Mouse (Mus musculus) heart, postnatal 4 days (tissue): ENCODE data around the gene Coq3. TPM values are rescaled to one million over a fixed set of nuclear protein-coding genes. Genes with fewer than 3 reads are reported as not detected.

Experiments used
- DNase-seq: peaks from one replicate; pipeline ENCODE4 v3.0.0; 2021
- total RNA-seq, 2 experiments: library from RNA; stranded (reverse); gene quantifications; 2 replicates each; pipeline ENCODE4 v1.2.3; 2021

The Coq3 gene
- total RNA-seq, result 10 to 100 TPM; 24.7 to 25.4 TPM

DNA sequence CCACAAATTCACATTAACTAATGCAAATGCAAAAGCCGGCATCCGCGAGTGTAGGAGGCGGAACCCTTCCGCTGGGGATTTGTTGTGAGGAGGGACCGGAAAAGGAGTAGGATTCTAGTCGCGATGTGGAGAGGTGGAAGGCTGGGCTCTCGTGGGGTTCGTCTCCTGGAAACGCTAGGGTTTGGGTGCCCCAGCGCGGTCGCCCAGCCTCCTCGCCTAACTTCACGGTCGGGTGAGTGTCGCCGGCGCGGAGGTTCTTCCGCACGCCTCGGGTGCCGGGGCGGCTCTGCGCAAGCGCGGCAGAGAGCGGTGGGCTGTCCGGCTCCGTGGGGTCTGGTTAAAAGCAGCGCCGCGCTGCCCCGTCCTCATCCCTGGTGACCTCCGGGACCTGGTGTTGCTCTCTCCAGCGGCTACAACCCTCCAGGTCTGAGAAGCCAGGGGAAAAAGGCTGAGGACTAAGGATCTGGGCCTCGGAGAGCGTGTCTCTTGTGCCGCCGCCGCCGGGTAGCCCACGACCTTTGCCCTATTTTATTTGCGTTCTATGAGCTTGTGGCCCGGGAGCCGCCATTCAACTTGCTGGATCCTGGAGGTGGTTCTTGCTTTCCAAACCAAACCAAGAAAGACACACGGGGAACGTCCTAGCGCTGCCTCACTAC is at the start of gene Coq3:
Coq3 (plus strand) TSS at position 109 of the 656 bp plus-strand sequence.
- peak; percentile 79 for DNase-seq

GRCm38 (mm10) chr4:21832844-21833243 is 46.6 kb upstream of the Coq3 start:
- DNase-seq, result no peak

GRCm38 (mm10) chr4:21847481-21848286 is 31.8 kb upstream of the Coq3 start, which contains the start of gene Pnisr:
Gene Pnisr (plus strand): TSS chr4:21847583.
- DNase-seq, result peak; percentile 96

DNA sequence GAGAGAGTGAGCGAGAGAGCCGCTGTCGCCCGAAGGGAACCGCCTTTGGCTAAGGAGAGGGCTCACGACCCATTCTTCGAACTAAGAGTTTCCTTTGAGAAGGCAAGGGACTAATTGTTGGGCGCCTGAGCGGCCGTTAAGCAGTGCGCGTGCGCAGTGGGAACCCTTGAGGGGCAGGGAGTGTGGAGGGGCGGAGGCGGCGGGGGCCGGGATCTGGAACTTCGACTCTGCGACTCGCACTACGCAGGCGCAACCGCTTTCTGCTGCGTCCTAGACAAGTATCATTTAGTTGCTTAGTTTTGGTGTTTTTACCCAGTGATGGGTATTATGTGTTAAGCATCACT is 31.2 kb upstream of the Coq3 start:
- DNase-seq, result peak; percentile 92

DNA sequence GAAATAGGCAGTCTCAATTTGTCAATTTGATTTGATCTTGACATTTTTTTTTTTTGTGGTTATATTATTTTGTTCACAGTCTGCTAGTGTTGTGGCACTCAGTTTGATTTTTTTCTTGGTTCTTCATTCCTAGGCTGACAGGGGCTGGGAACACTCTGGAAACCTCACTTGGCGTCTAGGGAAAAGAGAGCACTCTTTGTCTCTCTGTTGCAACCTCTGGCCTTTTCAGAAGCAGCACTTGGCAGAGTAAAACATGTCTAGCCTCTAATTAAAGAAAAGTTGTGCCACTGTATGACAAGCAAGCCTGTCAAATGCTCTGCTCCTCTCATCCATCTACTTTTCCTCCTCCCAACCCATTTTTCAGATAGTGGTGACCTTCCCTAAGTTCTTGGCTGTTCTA is 22.0 kb upstream of the Coq3 start:
- no peak for DNase-seq

- no peak for DNase-seq
Observed at GRCm38 (mm10) chr4:21865226-21865625, 14.2 kb upstream of the Coq3 start.

DNA sequence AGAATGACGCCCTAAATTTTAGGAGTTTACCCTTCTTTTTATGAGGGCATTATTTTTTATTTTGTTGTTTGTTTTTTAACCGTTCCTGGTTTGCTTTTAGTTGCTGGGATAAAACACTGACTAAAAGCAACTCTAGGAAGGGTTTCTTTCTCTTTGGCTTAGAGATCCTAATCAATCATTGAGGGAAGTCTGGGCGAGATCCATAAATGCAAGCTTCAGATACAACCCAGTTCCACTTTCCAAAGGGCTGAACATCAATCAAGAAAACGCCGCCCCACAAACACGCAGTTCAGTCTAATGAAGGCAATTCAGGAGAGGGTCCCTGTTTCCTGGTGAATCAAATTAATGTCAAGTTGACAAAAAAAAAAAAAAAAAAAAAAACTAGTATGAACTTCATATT is 697 bp upstream of the Coq3 start:
- DNase-seq, result no peak

- DNase-seq, result no peak
Observed at GRCm38 (mm10) chr4:21882806-21883205, 3.3 kb downstream of the Coq3 start.

GRCm38 (mm10) chr4:21885831-21886230 is 6.4 kb downstream of the Coq3 start:
- DNase-seq, result no peak

DNA sequence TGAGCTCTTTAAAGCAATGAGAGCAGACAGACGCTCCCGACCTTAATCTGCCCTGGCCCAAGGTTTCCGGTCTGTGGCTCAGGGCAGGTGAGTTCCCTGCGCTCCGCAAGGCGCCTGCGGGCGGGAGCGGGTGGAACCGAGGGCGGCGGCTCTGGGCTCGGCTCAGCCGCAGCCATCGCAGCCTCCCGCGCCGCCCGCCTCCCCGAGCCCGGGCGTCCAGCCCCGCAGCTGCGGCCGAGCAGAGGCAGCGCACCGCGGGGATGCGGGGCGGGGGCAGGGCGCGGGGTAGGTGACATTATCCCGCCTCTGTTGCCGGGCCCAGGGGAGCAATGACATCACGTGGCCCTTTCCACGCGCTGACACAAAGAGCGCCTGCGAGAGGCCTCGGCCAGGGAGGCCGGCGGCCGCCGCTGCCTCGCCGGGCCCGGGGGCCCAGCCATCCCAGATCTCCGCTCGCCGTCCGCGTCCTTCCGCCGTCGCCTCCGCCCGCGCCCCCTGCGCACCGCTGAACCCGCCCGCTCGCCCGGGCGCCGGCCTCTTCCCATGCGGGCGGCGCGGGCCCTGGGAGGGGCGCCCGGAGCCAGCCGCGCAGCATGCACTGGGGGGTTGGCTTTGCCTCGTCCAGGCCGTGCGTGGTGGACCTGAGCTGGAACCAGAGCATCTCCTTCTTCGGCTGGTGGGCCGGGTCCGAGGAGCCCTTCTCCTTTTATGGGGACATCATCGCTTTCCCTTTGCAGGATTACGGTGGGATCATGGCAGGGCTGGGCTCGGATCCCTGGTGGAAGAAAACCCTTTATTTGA is 51.7 kb downstream of the Coq3 start, which contains the start of gene Faxc:
Faxc (plus strand) TSS at position 359 of the 801 bp plus-strand sequence.
- DNase-seq, result peak; percentile 41

DNA sequence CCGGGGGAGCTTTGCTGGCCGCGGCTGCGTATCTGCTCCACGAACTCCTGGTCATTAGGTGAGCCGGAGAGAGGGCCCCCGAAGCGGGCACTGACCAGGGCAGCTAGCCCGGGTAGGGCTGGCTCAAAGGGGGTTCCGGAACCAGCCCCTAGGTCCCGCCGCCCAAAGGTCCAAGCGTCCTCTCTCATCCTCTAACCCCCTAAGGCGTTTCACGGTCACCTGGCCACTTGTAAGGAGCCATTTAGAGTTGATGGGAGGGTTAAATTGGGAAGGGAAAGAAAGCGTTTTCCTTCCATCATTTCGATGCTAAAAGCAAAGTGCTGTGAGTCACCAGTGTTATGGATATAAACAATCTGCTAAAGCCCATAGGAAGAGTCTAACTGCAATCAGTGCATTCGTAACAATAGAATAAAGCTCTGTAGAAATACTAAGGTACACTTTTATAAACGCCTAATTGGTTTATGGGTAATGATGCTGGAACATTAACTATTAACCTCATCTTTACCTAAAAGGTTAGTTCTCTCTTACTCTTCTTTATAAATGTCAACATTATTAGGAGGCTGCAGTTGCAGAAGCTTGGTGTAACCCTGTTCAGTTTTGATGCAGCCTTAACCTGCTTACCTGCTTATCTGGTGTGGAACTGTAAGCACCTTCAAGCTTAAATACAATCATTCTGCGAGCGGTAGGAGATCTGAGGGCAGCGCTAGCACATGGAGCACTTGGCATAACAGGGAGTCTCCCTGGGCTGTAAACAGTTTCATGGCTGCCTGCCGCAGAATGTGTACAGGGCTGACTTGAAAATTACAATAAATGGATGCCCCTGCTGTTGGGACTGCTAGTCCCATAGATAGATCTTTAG is 52.5 kb downstream of the Coq3 start:
- DNase-seq, result no peak

GRCm38 (mm10) chr4:21935378-21935777 is 55.9 kb downstream of the Coq3 start:
- no peak for DNase-seq

- no peak for DNase-seq
Observed at GRCm38 (mm10) chr4:21936424-21936823, 57.0 kb downstream of the Coq3 start.

- DNase-seq, result no peak
Observed at GRCm38 (mm10) chr4:21937890-21938289, 58.4 kb downstream of the Coq3 start.

DNA sequence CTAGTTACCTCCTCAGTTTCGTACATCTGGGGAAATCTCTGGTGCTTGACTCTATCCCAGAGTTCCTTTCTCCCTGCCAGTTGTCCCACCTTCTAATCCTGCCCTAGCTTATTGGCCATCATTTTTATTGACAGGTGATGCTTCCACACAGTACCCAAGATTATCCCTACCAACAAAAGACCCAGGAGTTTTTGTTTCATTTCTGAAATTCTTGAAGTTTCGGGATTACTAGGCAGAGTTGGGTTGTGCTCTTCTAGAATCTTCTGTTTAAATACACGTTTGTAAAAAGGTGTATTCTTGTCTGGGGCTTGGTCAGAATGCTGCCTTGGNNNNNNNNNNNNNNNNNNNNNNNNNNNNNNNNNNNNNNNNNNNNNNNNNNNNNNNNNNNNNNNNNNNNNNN is 65.2 kb downstream of the Coq3 start:
- no peak for DNase-seq

GRCm38 (mm10) chr4:21951444-21951843 is 72.0 kb downstream of the Coq3 start:
- DNase-seq, result peak; percentile 29

- no peak for DNase-seq
Observed at GRCm38 (mm10) chr4:21952255-21952654, 72.8 kb downstream of the Coq3 start.

DNA sequence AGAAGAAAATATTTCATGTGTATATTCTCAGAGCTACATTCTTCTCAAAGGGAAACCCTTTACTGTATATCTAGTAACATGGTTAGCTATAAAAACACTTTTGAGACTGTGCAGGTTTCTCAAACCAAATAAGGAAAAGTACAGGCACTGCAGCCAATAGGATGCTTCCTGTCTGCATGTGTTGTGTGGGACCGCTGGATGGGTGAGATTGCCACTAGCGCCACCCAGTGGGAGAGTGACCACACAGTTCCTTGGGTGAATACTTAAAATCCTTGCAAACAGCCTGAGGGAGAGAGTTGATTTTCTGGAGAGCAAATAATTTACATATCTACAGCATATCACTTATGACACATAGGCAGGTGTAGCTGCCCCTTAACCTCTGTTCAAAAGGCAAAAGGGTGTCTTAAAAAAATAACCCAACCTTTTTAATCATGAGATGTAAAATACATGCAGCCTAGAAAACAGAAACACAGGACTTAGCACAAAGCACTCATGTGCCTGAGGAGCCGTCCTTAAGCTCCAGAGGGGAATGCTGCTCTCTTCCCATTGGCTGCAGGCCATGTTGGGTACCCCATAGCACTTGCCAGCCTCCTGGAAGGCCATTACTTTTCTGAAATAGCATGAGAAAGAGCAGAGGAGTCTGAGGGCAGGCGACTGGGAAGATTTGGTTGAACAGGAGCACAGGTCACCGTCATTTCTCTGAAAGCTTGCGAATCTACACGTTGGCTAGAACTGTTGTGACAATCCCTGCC is 78.3 kb downstream of the Coq3 start:
- peak; percentile 74 for DNase-seq
